Mouse (Mus musculus) cerebellum, adult 9-11 months (tissue): ENCODE measurements around the gene Olfr722.
"Not testable (repeated sequence)": the region's sequence is repeated elsewhere in the genome, so short reads cannot be mapped to it uniquely, and the experiment has no call there.

Source experiments
- DNase-seq: peaks from one replicate; pipeline ENCODE4 v3.0.0; 2022

The Olfr722 gene

GRCm38 (mm10) chr14:49901899-49902298, at the start of gene Olfr722:
TSS of gene Olfr722 (minus strand) at chr14:49901999.
- DNase-seq, result no peak

DNA sequence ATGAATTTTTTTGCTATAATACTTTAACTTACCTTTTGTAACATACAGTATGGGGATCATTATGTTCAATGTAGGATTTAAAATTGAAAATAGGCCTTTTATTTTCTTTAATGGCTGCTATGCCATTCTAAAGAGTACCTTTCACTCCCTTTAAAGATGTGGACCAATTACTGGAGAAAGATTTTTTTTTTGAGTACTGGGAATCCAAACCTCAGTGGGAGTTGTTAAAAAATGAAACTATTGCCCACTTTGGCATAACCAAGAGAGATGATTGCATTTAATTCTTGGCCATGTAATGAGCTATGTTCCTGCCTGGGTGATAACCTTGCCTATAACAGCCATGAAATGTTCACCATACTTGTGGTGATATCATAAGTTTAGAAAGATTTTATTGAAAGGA, 29.9 kb upstream of the Olfr722 start, which contains the start of gene Olfr723:
Gene Olfr723, minus strand, starts transcription at position 101 of the 400 bp plus-strand sequence.
- DNase-seq, result not testable (repeated sequence)

DNA sequence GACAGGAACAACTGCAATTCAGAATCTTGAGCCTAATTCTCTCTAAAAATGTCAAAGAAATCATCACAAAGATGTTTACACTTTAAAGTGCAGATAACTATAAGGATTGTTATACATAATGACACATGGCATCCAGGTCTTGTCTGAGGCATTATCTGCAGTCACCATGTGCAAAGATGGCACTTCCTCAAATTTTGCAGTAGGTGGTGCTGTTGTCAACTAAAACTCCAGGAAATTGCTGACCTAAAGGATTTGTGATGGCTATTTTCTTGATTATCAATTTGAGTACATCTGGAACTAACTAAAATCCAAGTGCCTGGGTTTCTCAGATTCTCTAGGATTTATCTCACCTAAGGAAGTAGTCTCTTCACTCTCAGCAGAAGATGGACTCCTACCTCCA, 41.4 kb downstream of the Olfr722 start:
- DNase-seq, result peak; percentile 28
